Mouse (Mus musculus) midbrain, embryonic 13.5 days (tissue): Measurements from ENCODE around the gene Wbp1. TPM values are rescaled to one million over a fixed set of nuclear protein-coding genes. Genes with fewer than 3 reads are reported as not detected.

Experiments used
- ATAC-seq: fragments of 200-750 bp; cut with Nextera tagmentation; 2 replicates; pipeline ENCODE4 v1.8.0; 2017; ENCODE audit warnings: mild to moderate bottlenecking, moderate TSS enrichment, moderate library complexity
- H3K27ac ChIP-seq: fragments of 300-500 bp; sonication (generic); 2 replicates; pipeline ENCODE4 v1.5.1; 2015; ENCODE audit warnings: inconsistent platforms, mild to moderate bottlenecking, moderate library complexity
- H3K27me3 ChIP-seq: fragments of 300-500 bp; sonication (generic); 2 replicates; pipeline ENCODE4 v1.6.1; 2015; ENCODE audit warnings: mild to moderate bottlenecking, inconsistent platforms
- H3K36me3 ChIP-seq: fragments of 300-500 bp; sonication (generic); 2 replicates; pipeline ENCODE4 v1.6.1; 2015; ENCODE audit warnings: mild to moderate bottlenecking, inconsistent platforms
- H3K4me1 ChIP-seq: fragments of 300-500 bp; sonication (generic); replicated peaks from 2 replicates; pipeline ENCODE4 v1.6.1; 2015; ENCODE audit warnings: inconsistent platforms
- H3K4me2 ChIP-seq: fragments of 300-500 bp; sonication (generic); replicated peaks from 2 replicates; pipeline ENCODE4 v1.6.1; 2015; ENCODE audit warnings: moderate library complexity, mild to moderate bottlenecking, inconsistent platforms
- H3K4me3 ChIP-seq: fragments of 300-500 bp; sonication (generic); replicated peaks from 2 replicates; pipeline ENCODE4 v1.5.1; 2015; ENCODE audit warnings: mild to moderate bottlenecking, inconsistent platforms
- H3K9ac ChIP-seq: fragments of 300-500 bp; sonication (generic); replicated peaks from 2 replicates; pipeline ENCODE4 v1.6.1; 2015; ENCODE audit warnings: mild to moderate bottlenecking, inconsistent platforms
- H3K9me3 ChIP-seq: fragments of 300-500 bp; sonication (generic); 2 replicates; pipeline ENCODE4 v1.6.1; 2016; ENCODE audit warnings: mild to moderate bottlenecking, inconsistent platforms
- WGBS: fragments of 180-500 bp; shearing (Covaris S2); methylation state at CpG from one replicate; pipeline ENCODE4 v1.1.7; 2015; 5-methylcytosine and 5-hydroxymethylcytosine counted together
- microRNA counts: library from miRNA; unstranded; fragments of <30 nt; microRNA quantifications from one replicate; lab custom pipeline; 2016
- microRNA-seq: library from miRNA; unstranded; fragments of <30 nt; microRNA quantifications from one replicate; pipeline ENCODE4, GENCODE M21; 2016
- polyA plus RNA-seq: library from polyadenylated mRNA; unstranded; fragments of >200 nt; fragmentation: Nextera tagmentation; extraction: Ambion mirVana; gene quantifications from 2 replicates; pipeline ENCODE4 v1.2.1, GENCODE M21; 2015

Wbp1 gene
- polyA plus RNA-seq, 1 experiment from 2014 or later = 253 TPM

DNA sequence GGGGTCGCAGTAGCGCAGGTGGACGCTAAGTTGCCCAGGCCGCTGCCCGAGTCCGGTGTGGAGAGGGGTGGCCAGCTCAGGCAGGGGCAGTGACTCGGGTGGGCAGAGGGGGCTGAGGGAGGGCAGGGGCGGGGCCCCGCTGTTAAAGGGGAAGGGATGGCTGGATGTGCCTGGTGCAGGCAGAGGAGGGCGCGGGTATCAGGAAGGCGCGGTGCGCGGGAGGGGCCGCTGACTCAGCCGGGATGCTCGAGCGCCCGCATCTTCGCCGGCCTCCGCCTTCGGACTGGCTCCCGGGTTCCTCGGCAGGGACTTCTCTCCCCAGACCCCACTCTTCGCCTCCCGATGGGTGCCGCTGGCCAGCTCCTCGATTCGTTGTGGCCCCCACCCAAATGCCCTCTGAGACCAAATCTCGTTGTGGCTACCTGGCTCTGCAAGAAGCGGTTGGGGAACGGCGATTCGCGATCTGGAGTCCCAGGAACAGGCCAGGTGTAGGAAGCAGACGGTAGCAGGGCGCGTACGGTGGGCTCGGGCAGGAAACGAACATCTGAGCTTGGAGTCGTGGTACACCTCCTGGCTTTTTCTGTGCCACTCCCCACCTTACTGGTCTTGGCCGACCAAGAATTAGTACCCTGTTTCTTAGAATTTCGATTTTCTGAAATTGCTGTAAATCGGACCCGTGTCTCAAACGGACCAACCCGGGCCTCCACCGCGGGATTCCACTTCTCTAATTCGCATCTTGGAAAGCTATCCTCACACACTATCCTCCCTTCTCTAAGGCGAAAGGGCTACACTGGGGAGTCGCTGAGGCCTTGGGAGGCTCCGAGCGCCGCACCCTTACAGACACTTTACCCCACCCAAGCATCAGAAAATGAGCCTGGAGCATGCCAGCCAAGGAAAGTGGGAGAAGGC lies 50.8 kb downstream of the Wbp1 start:
- Histone ChIP-seq H3K36me3 (no peaks in the 10 kb centered on the region), H3K9me3 (no peaks in the 10 kb centered on the region), H3K27ac (no peak overlapping the region), H3K27me3 (peaks cover 100% of the 10 kb centered on the region), H3K4me3 (peak overlapping the region; percentile 16), H3K4me1 (peaks cover 25% of the 10 kb centered on the region), H3K4me2 (peak overlapping the region; percentile 17), H3K9ac (no peak overlapping the region)
- ATAC-seq = 0 out of 2 replicates have a peak, but pooled peaks have one; percentile 31
- 2% methylated on average over 53 of the region's 58 CpGs for WGBS

DNA sequence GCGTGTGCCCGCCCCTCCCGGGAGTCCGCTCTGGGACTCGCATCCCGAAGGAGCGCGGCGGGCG lies 51.3 kb downstream of the Wbp1 start, which contains the start of gene Tlx2:
Gene Tlx2, minus strand, starts transcription at position 47 of the 64 bp plus-strand sequence.
- H3K4me1 ChIP-seq = peaks cover 25% of the 10 kb centered on the region
- peaks cover 100% of the 10 kb centered on the region for H3K27me3 ChIP-seq
- H3K36me3 ChIP-seq = no peaks in the 10 kb centered on the region
- H3K9ac ChIP-seq = no peak within 1 kb of the TSS
- no peaks in the 10 kb centered on the region for H3K9me3 ChIP-seq
- WGBS = 0% methylated on average over 3 of the region's 10 CpGs
- peak within 1 kb of the TSS; percentile 16 for H3K4me3 ChIP-seq
- no peak within 1 kb of the TSS for H3K27ac ChIP-seq
- 0 out of 2 replicates have a peak, but pooled peaks have one; percentile 7 for ATAC-seq
- peak within 1 kb of the TSS; percentile 17 for H3K4me2 ChIP-seq

DNA sequence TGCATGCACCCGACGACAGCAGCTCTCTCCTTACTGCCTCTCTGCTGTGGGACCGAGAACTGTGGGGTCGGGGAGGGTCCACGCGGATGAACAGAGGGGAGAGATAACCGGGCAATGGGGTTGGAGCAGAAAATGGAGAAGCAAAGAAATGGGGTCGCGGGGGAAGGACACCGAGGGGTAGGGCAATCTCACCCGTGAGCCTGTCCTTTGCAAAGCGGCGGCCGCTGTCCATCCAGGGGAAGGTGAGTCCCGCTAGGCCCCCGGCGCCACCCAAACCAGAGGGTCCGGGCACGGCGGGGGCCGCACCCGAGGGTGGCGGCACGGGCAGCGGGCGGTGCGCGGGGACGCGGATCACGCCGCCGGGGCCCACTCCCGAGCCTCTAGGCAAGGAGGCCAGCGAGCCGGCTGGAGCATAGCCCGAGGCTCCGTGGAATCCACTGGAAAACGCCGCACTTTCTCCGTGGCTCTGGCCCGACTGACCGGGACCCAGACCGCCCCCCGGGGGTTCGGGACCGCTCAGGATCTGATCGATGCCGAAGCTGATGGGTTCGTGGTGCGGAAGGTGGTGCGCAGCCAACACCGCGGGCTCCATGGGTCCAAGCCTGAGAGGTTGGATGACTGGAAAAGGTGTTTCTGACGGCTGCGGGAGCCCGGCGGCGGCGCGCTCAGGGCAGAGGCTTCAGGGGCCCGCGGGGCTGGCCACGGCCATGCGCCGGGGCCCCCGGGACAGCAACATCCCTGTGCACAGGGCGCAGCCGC lies 51.7 kb downstream of the Wbp1 start:
- 1% methylated on average over 68 of the region's 69 CpGs for WGBS
- no peak for ATAC-seq

More for the DNA sequence above, 51.7 kb downstream of the Wbp1 start:
- peaks cover 25% of the 10 kb centered on the region for H3K4me1 ChIP-seq
- H3K27me3 ChIP-seq = peaks cover 100% of the 10 kb centered on the region
- H3K36me3 ChIP-seq = no peaks in the 10 kb centered on the region
- H3K9me3 ChIP-seq = no peaks in the 10 kb centered on the region
- no peak overlapping the region for H3K27ac ChIP-seq
- H3K4me3 ChIP-seq = peak overlapping the region; percentile 16; the same call in 1 of the 2 replicates
- peak overlapping the region; percentile 17 for H3K4me2 ChIP-seq
- H3K9ac ChIP-seq = no peak overlapping the region

MicroRNAs encoded within 50 kb of the gene (microRNA counts, 519-probe panel; counts per million panel counts)
- 110 counts per million, percentile 56 among the panel's probes with 10 or more counts for microRNA mmu-miR-3470a+mmu-miR-3470b (lab: Ali Mortazavi, UCI)

Small RNA genes lying within 50 kb of the gene (microRNA-seq; reads per million reads assigned to microRNA genes)
- gene Mir3470a = not detected

Other genes with a start within 250 kb of the Wbp1 start
- gene Sema4f, start 181.8 kb downstream of the Wbp1 start, polyA plus RNA-seq = 11.0 and 11.6 TPM in 2 replicates
- gene M1ap, start 174.7 kb downstream of the Wbp1 start, polyA plus RNA-seq = not detected in 2 replicates
- gene Dok1, start 88.1 kb downstream of the Wbp1 start, polyA plus RNA-seq = 3.1 and 4.1 TPM in 2 replicates
- 4.7 and 6.2 TPM in 2 replicates for gene Loxl3, start 87.4 kb downstream of the Wbp1 start, polyA plus RNA-seq
- gene Aup1, start 67.0 kb downstream of the Wbp1 start, polyA plus RNA-seq = 160 and 165 TPM in 2 replicates
- gene Htra2, start 66.3 kb downstream of the Wbp1 start, polyA plus RNA-seq = 62.4 and 65.3 TPM in 2 replicates
- gene Dqx1, start 63.7 kb downstream of the Wbp1 start, polyA plus RNA-seq = 0.75 and 1.00 TPM in 2 replicates
- not detected in 2 replicates for gene Tlx2, start 51.3 kb downstream of the Wbp1 start, polyA plus RNA-seq
- 52.6 and 53.4 TPM in 2 replicates for gene Pcgf1, start 43.7 kb downstream of the Wbp1 start, polyA plus RNA-seq
- gene Lbx2, start 35.2 kb downstream of the Wbp1 start, polyA plus RNA-seq = not detected in 2 replicates
- 4.3 and 5.7 TPM in 2 replicates for gene Ccdc142, start 20.0 kb downstream of the Wbp1 start, polyA plus RNA-seq
- 3.7 and 5.0 TPM in 2 replicates for gene Gm42688, start 19.9 kb downstream of the Wbp1 start, polyA plus RNA-seq
- gene Mrpl53, start 12.5 kb downstream of the Wbp1 start, polyA plus RNA-seq = 137 and 146 TPM in 2 replicates
- gene Mogs, start 6.1 kb downstream of the Wbp1 start, polyA plus RNA-seq = 16.0 and 26.9 TPM in 2 replicates
- gene Ino80b, start 3.9 kb upstream of the Wbp1 start, polyA plus RNA-seq = 12.1 and 14.9 TPM in 2 replicates
- gene Rtkn, start 13.9 kb upstream of the Wbp1 start, polyA plus RNA-seq = 16.5 and 18.8 TPM in 2 replicates
- 16.1 and 19.2 TPM in 2 replicates for gene Wdr54, start 34.8 kb upstream of the Wbp1 start, polyA plus RNA-seq
- 3.0 and 3.3 TPM in 2 replicates for gene 1700003E16Rik, start 34.8 kb upstream of the Wbp1 start, polyA plus RNA-seq
- 127 and 140 TPM in 2 replicates for gene Dctn1, start 44.4 kb upstream of the Wbp1 start, polyA plus RNA-seq
- gene Slc4a5, start 98.3 kb upstream of the Wbp1 start, polyA plus RNA-seq = 0.22 and 0.48 TPM in 2 replicates
- 26.5 and 26.6 TPM in 2 replicates for gene Mthfd2, start 204.3 kb upstream of the Wbp1 start, polyA plus RNA-seq
- gene Mob1a, start 204.5 kb upstream of the Wbp1 start, polyA plus RNA-seq = 30.7 and 31.8 TPM in 2 replicates
- gene Bola3, start 227.6 kb upstream of the Wbp1 start, polyA plus RNA-seq = 69.0 and 71.7 TPM in 2 replicates